Mouse (Mus musculus) liver, adult 2 months (tissue): ENCODE data around the gene Mylk.

Source experiments
- CTCF ChIP-seq: fragments of 200-500 bp; IDR thresholded peaks from 2 replicates; pipeline ENCODE4 v1.5.1; 2011; ENCODE audit warnings: low read depth, low read length, control low read depth
- POLR2A ChIP-seq: fragments of 200-500 bp; IDR thresholded peaks from 2 replicates; pipeline ENCODE4 v1.6.1; 2011; ENCODE audit warnings: low read length, control low read depth; ENCODE audit not compliant: insufficient read depth; ENCODE audit errors: extremely low read depth

- TF ChIP-seq CTCF (no peak), POLR2A (no peak)
Observed at GRCm38 (mm10) chr16:34984203-34985030, 239.4 kb downstream of the Mylk start.
